Comparison of ENCODE assay signal across 17 mouse cellular contexts in genomic region chr2:79544793-79545260, GRCm38 (mm10).
DNase-seq lines count a peak whose midpoint lies in the region; ATAC-seq and TF ChIP-seq lines count a peak whose summit lies in the region.
"Had no signal": no experiment of that assay in that cellular context is flagged by ENCODE, and none has a peak within 500 bp of the region (broad histone marks: within the 10 kb centered on the region; RNA-seq: fewer than 3 reads in every experiment).

No protein-coding gene starts in this region.

- no peak for TF ChIP-seq CTCF in intestine, postnatal 0 days (IDR thresholded peaks at IDR 0.05; ENCODE audit: low read depth)

- peaks cover 27% of the 10 kb centered on the region for H3K4me1 ChIP-seq in intestine, embryonic 14.5 days (replicated peaks; ENCODE audit: control insufficient read depth, insufficient read depth, low read length)
- peaks cover 7% of the 10 kb centered on the region for H3K4me1 ChIP-seq in intestine, postnatal 0 days (replicated peaks; ENCODE audit: control insufficient read depth, insufficient read depth, low read length)
- H3K4me1 ChIP-seq: liver, embryonic 15.5 days had no signal

- H3K9ac ChIP-seq in intestine, embryonic 14.5 days (ENCODE audit: low read length): no peak overlapping the region
- no peak overlapping the region for H3K9ac ChIP-seq in intestine, postnatal 0 days (ENCODE audit: low read depth, low read length)
- H3K9ac ChIP-seq: liver, embryonic 15.5 days had no signal

- H3K9me3 ChIP-seq in intestine, embryonic 14.5 days (ENCODE audit: control insufficient read depth, low read length): no peaks in the 10 kb centered on the region
- no peaks in the 10 kb centered on the region for H3K9me3 ChIP-seq in intestine, postnatal 0 days (ENCODE audit: control insufficient read depth)
- H3K9me3 ChIP-seq: liver, embryonic 15.5 days had no signal

- H3K36me3 ChIP-seq in intestine, embryonic 14.5 days (ENCODE audit: control insufficient read depth, insufficient read depth, low read length): no peaks in the 10 kb centered on the region
- H3K36me3 ChIP-seq in intestine, postnatal 0 days (ENCODE audit: control insufficient read depth, insufficient read depth): no peaks in the 10 kb centered on the region
- H3K36me3 ChIP-seq: liver, embryonic 15.5 days had no signal

- 0 out of 2 replicates have a peak, but pooled peaks have one; percentile 41 for ATAC-seq in intestine, embryonic 14.5 days (replicated peaks; ENCODE audit: low FRiP score, low TSS enrichment, low read depth)
- ATAC-seq in intestine, postnatal 0 days: no peak; the same call in 1 of the 2 replicates
- ATAC-seq: forebrain, embryonic 16.5 days had no signal

- 32% methylated on average over 4 of the region's 4 CpGs for WGBS in intestine, embryonic 14.5 days
- 42% methylated on average over 4 of the region's 4 CpGs for WGBS in intestine, postnatal 0 days

- no peaks in the 10 kb centered on the region for H3K27me3 ChIP-seq in intestine, embryonic 14.5 days (replicated peaks; ENCODE audit: control insufficient read depth, insufficient read depth, low read length)
- H3K27me3 ChIP-seq in intestine, postnatal 0 days (replicated peaks; ENCODE audit: control insufficient read depth, insufficient read depth, low read length): no peaks in the 10 kb centered on the region
- H3K27me3 ChIP-seq: liver, embryonic 15.5 days had no signal

- DNase-seq in intestine, embryonic 14.5 days (ENCODE audit: low spot score): no peak
- peak; percentile 44 for DNase-seq in 3T3-L1 (ENCODE audit: low read depth, low spot score)
- peak; percentile 55 for DNase-seq in NIH3T3 (ENCODE audit: low read depth)
- DNase-seq in kidney, postnatal 10 days: peak; percentile 25
- DNase-seq in testis, postnatal 10 days (ENCODE audit: low spot score): no peak
- DNase-seq in cerebellum, adult 11-12 months: no peak
- DNase-seq: cerebellum, adult 11 months; gastrocnemius, postnatal 14 days; heart, postnatal 4 days; left cerebral cortex, postnatal 4 days; right cerebral cortex, adult 18-20 months; thymus, adult 2 months had no signal

- H3K4me2 ChIP-seq in intestine, embryonic 14.5 days (ENCODE audit: low read length): no peak overlapping the region
- no peak overlapping the region for H3K4me2 ChIP-seq in intestine, postnatal 0 days (replicated peaks; ENCODE audit: low read depth)
- H3K4me2 ChIP-seq: liver, embryonic 15.5 days; midbrain, embryonic 11.5 days had no signal

- H3K4me3 ChIP-seq in intestine, embryonic 14.5 days (ENCODE audit: low read depth, low read length): no peak overlapping the region
- H3K4me3 ChIP-seq in intestine, postnatal 0 days (ENCODE audit: low read depth, low read length): no peak overlapping the region
- H3K4me3 ChIP-seq: liver, embryonic 15.5 days; myocyte had no signal

- 0 out of 2 replicates have a peak overlapping the region, but pooled peaks have one; percentile 22 for H3K27ac ChIP-seq in intestine, embryonic 14.5 days (ENCODE audit: low read depth)
- H3K27ac ChIP-seq in intestine, postnatal 0 days (ENCODE audit: low read depth, low read length): no peak overlapping the region
- H3K27ac ChIP-seq: liver, embryonic 15.5 days had no signal

Comparison
In these comparisons a context has a peak if more than half of its experiments do, and no peak if none do; other contexts are left out.
1. DNase-seq: peak in 3T3-L1 (single experiment), NIH3T3 (single experiment) and kidney, postnatal 10 days (single experiment); none in intestine, embryonic 14.5 days (single experiment), testis, postnatal 10 days (single experiment) and cerebellum, adult 11-12 months (single experiment).